Mouse (Mus musculus) ES-E14 (cell line): ENCODE measurements around the gene Scrg1.

Experiments
- CHD2 ChIP-seq: IDR thresholded peaks from 2 replicates; pipeline ENCODE4 v1.6.1; 2014; ENCODE audit warnings: mild to moderate bottlenecking, low read depth, low read length, inconsistent platforms
- HCFC1 ChIP-seq: IDR thresholded peaks from 2 replicates; pipeline ENCODE4 v1.6.1; 2012; ENCODE audit warnings: low read length, inconsistent platforms, borderline replicate concordance; ENCODE audit not compliant: insufficient read depth
- MAFK ChIP-seq: IDR thresholded peaks from 2 replicates; pipeline ENCODE4 v1.6.1; 2014; ENCODE audit warnings: mild to moderate bottlenecking, low read depth, low read length, inconsistent platforms; ENCODE audit not compliant: insufficient read depth
- ZC3H11A ChIP-seq: IDR thresholded peaks from 2 replicates; pipeline ENCODE4 v1.6.1; 2012; ENCODE audit warnings: low read depth, mild to moderate bottlenecking, inconsistent platforms, low read length, borderline replicate concordance
- ZNF384 ChIP-seq: IDR thresholded peaks from 2 replicates; pipeline ENCODE4 v1.6.1; 2012; ENCODE audit warnings: low read depth, low read length, inconsistent platforms

- TF ChIP-seq CHD2 = no peak
- TF ChIP-seq MAFK = no peak
- TF ChIP-seq ZC3H11A = no peak
- TF ChIP-seq HCFC1 = no peak
- no peak for TF ChIP-seq ZNF384
These were observed 22.9 kb upstream of the Scrg1 start for GRCm38 (mm10) chr8:57432802-57433201.
